Mouse (Mus musculus): ENCODE data around the gene Gprin3.
A peak's percentile ranks its signal among the peaks of the same experiment; 100 is the strongest.

Gene Gprin3

DNA sequence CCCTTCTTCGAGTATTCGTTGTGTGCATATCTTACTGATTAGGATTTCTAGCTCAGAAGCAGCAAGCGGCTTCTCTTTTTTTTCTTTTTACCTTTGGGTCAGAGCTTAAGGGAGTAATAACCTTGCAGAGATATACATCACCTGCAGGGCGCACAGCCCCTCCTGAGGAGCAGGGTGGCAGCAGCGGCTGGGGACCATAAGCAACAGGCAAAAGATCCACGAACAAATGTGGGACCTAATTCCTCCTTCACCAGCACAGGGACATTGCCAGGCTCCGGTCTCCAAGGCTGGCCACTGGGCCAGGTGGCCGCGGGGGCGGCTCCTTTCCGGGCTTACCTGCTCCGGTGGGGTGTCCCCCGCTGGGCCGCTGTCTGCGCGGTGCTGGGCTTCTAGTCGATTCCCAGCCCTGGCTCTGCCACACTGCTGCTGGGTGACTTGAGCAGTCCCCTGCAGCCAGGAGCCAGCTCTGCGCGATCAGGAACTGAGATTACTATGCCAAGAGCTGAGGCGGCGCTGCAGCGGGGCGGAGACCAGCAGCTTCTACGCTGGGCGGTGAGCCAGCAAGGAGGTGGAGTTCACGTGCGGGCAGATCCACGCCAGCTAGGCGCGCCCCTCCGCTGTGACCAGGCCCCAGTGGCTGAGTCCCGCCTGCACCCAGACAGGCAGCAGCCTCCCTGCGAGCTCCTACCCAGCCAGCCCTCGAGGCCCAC, at the start of gene Gprin3:
Gprin3 (minus strand) TSS at position 471 of the 710 bp plus-strand sequence.
- peak; percentile 8 for DNase-seq (ENCODE audit: extremely low spot score, low read depth, low spot score)

GRCm38 (mm10) chr6:59458861-59459260, 32.8 kb upstream of the Gprin3 start:
- DNase-seq (ENCODE audit: extremely low spot score, low read depth, low spot score): no peak

DNA sequence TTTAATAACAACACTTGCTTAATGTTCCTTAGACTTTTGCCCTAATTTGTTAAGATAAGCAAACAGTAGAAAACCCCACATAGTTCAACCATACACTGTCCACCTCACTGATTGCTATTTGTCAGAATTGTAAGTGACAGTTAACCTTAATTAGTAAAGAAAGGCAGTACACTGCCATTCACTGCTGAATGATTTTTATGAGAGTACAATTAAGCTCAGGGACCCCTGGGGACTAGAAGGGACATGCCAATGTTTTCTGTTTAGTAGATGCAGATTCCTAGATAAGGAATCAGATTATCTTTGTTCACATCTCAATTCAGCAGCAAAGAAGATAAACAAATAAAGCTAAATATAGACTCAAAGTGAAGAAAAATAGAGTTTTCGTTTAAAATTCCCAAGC, 30.0 kb upstream of the Gprin3 start:
- DNase-seq (ENCODE audit: extremely low spot score, low read depth, low spot score): no peak

GRCm38 (mm10) chr6:59451348-59451747, 25.3 kb upstream of the Gprin3 start:
- no peak for DNase-seq (ENCODE audit: extremely low spot score, low read depth, low spot score)

DNA sequence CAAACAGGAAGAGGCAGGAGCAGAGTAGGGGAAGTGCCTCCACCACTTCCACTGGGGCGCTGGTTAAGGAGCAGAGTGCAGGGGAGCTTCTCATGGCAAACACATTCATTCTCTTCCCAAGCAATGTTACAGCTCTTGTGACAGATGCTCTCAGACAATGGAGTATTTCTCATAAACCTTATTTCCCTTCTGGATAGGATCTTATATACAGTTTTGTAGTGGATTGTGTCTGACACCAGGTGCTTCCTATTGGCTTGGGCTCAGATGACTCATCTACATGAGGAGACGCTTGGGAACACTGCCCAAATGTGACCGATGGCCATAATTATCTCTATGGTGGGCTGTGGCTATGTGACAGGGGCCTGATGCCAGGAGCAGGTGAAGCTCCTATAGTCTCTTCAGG, 19.0 kb upstream of the Gprin3 start:
- DNase-seq (ENCODE audit: extremely low spot score, low read depth, low spot score): no peak

- no peak for DNase-seq (ENCODE audit: extremely low spot score, low read depth, low spot score)
Observed at GRCm38 (mm10) chr6:59435906-59436305, 9.8 kb upstream of the Gprin3 start.

DNA sequence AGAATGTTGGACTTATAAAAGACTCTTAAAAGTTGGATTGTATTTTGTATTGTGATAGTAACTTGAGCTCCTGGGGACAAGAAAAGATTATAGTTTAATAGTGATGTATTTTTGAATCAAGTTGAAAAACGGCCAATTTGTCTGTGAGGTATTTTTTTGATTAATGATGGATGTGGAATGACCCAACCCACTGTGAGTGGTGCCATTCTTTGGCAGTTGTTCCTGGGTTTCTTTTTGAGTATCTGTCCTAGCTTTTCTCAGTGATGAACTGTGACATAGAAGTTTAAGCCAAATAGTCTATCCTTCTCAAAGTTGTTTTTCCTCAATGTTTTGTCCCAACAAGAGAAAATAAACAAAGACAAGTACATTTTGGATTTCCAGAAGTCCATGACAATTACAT, 7.0 kb upstream of the Gprin3 start:
- DNase-seq (ENCODE audit: extremely low spot score, low read depth, low spot score): no peak

- DNase-seq (ENCODE audit: extremely low spot score, low read depth, low spot score): no peak
Observed at GRCm38 (mm10) chr6:59426534-59426885, 416 bp upstream of the Gprin3 start.

GRCm38 (mm10) chr6:59424871-59425740, 988 bp downstream of the Gprin3 start:
- DNase-seq (ENCODE audit: extremely low spot score, low read depth, low spot score): no peak

DNA sequence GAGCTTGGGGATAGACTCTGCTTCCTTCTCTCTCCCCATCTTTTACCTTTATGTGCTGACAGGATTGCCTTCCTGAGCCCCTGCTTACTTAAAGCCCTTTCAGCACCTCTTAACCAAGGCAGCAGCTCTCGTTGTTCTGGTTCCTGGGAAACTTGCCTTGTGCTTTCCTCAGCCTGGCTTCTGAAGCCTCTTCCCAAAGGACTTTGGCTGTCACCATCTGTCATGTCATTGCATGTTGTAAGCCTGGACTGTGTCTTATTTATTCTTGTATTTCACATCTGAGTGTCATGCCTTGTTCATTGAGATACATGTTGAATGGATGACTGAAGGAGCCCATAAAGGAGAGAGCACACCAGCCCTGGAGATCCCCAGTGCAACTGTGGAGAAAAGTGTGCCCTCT, 2.3 kb downstream of the Gprin3 start:
- DNase-seq (ENCODE audit: extremely low spot score, low read depth, low spot score): no peak

- DNase-seq (ENCODE audit: extremely low spot score, low read depth, low spot score): no peak
Observed at GRCm38 (mm10) chr6:59419264-59419663, 6.8 kb downstream of the Gprin3 start.

- no peak for DNase-seq (ENCODE audit: extremely low spot score, low read depth, low spot score)
Observed at GRCm38 (mm10) chr6:59418659-59419058, 7.4 kb downstream of the Gprin3 start.

DNA sequence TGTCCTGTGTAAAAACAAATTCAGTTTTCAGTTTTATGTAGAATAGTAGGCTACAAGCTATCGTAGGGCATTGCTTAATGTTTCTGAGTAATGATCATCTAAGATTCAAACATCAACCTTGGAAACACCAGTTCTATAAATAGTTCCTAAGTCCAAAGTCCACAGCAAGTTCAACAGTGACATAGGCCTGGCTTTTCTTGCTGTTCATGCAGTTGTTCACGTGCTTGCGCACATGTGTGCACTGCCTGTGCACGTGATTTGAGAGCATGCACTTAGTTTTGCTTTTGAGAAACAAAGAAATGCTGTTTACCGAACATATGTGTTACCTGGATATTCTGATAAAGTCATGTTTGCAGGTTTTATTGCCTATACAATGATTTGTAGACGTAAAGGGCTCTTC, 11.3 kb downstream of the Gprin3 start:
- DNase-seq (ENCODE audit: extremely low spot score, low read depth, low spot score): no peak

- peak; percentile 20 for DNase-seq (ENCODE audit: extremely low spot score, low read depth, low spot score)
Observed at GRCm38 (mm10) chr6:59412417-59413346, 13.4 kb downstream of the Gprin3 start.

DNA sequence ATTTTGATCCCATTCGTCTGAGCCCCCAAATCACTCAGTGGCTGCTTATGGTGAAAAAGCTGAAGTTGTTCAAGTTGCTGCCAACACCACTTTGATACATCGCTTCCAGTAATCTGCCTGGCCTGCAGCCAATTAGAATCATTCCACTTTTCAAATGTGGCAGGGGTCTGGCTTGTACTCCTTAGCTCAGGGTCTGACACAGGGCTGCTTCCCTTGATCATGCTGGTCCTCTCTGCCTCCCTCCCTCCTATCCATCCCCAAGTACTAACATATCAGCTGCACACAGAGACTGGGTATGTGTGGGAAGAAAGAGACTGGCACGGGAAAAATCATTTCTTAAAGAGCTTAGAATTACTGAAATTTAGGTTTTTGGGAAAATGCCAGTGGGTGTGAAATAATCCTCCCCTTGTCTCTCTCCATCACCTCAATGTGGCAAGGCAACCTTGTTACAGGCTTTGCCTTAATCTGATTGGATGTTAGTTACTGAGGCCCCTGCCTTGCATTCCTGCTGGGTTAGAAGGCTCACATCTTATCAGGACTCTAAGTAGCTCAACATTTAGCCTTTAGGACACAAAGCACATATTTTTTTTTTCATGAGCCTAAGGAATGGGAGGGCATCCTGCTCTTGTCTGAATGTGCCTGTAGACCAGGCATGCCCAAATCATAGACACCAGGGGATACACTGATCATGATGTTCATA, 16.9 kb downstream of the Gprin3 start:
- DNase-seq (ENCODE audit: extremely low spot score, low read depth, low spot score): no peak

GRCm38 (mm10) chr6:59407482-59407997, 18.6 kb downstream of the Gprin3 start:
- DNase-seq (ENCODE audit: extremely low spot score, low read depth, low spot score): no peak

- no peak for DNase-seq (ENCODE audit: extremely low spot score, low read depth, low spot score)
Observed at GRCm38 (mm10) chr6:59390208-59390607, 35.9 kb downstream of the Gprin3 start.

DNA sequence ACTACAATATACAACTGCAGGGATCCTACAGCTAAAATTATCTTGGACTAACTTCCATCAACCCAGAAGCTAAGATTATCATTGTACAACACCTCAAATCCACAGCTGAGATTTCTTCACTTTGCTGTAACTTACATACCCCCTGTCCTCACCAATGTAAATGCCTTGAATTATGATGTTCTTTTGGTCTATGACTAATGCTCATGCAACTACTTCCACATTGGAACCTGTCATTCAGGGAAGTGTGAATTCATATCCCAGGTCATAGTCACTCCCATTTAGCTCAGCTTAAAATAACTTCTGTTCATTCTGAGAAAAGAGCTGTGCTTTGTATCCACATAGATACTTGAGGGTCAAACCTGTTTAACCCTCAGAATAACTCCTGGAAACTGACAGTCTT, 60.8 kb downstream of the Gprin3 start:
- no peak for DNase-seq (ENCODE audit: extremely low spot score, low read depth, low spot score)

GRCm38 (mm10) chr6:59363282-59363681, 62.8 kb downstream of the Gprin3 start:
- DNase-seq (ENCODE audit: extremely low spot score, low read depth, low spot score): no peak

DNA sequence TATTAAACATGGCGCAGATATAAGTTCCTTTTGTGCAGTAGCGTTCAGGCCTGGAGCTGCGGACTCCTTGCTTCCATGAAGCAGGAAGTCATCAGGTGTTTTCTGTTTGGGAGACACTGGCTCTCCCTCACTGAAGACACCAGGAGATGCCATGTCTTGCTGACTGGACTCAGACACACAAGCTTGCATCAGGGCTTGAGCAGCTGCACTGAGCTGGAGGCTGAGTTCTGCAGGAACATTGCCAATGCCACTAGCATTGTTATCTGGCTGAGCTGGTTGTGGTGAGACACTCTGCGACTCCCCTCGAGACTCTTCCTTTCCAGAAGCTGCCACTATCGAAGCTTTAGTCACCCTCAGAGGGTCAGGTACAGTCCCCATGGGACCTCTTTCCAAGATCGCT, 71.2 kb downstream of the Gprin3 start:
- no peak for DNase-seq (ENCODE audit: extremely low spot score, low read depth, low spot score)
